Mouse (Mus musculus) ES-E14 (cell line): ENCODE data around the gene Rasl10b.

ENCODE experiments used
- HCFC1 ChIP-seq: IDR thresholded peaks from 2 replicates; pipeline ENCODE4 v1.6.1; 2012; ENCODE audit warnings: low read length, inconsistent platforms, borderline replicate concordance; ENCODE audit not compliant: insufficient read depth
- MAFK ChIP-seq: IDR thresholded peaks from 2 replicates; pipeline ENCODE4 v1.6.1; 2014; ENCODE audit warnings: mild to moderate bottlenecking, low read depth, low read length, inconsistent platforms; ENCODE audit not compliant: insufficient read depth
- ZC3H11A ChIP-seq: IDR thresholded peaks from 2 replicates; pipeline ENCODE4 v1.6.1; 2012; ENCODE audit warnings: low read depth, mild to moderate bottlenecking, inconsistent platforms, low read length, borderline replicate concordance
- ZNF384 ChIP-seq: IDR thresholded peaks from 2 replicates; pipeline ENCODE4 v1.6.1; 2012; ENCODE audit warnings: low read depth, low read length, inconsistent platforms

GRCm38 (mm10) chr11:83429355-83429754 is 20.4 kb downstream of the Rasl10b start, which contains the start of gene Gas2l2:
- no peak for TF ChIP-seq ZC3H11A
- no peak for TF ChIP-seq ZNF384
- TF ChIP-seq HCFC1 = no peak
- TF ChIP-seq MAFK = no peak
